ENCODE assay signal across 20 mouse cellular contexts in genomic region chr15:80206057-80206565, GRCm38 (mm10). TPM values are rescaled to one million over a fixed set of nuclear protein-coding genes. Genes with fewer than 3 reads are reported as not detected.
DNase-seq lines count a peak whose midpoint lies in the region; ATAC-seq and TF ChIP-seq lines count a peak whose summit lies in the region.
"Had no signal": no experiment of that assay in that cellular context is flagged by ENCODE, and none has a peak within 500 bp of the region (broad histone marks: within the 10 kb centered on the region; RNA-seq: fewer than 3 reads in every experiment).

No protein-coding gene starts in this region.

- H3K36me3 ChIP-seq in liver, postnatal 0 days (replicated peaks; ENCODE audit: insufficient read depth, low read length) = no peaks in the 10 kb centered on the region

- H3K27me3 ChIP-seq in liver, postnatal 0 days (ENCODE audit: insufficient read depth, low read length) = no peaks in the 10 kb centered on the region
- H3K27me3 ChIP-seq: embryonic facial prominence, embryonic 12.5 days; forebrain, embryonic 13.5 days; forebrain, embryonic 15.5 days had no signal

- no peak for TF ChIP-seq EP300 in liver, postnatal 0 days (IDR thresholded peaks at IDR 0.05; ENCODE audit: low read depth)

- no peak overlapping the region for H3K4me3 ChIP-seq in liver, postnatal 0 days (ENCODE audit: low read depth, low read length)
- H3K4me3 ChIP-seq: embryonic facial prominence, embryonic 10.5 days; embryonic facial prominence, embryonic 12.5 days; forebrain, embryonic 13.5 days; forebrain, embryonic 15.5 days had no signal

- H3K9me3 ChIP-seq in liver, postnatal 0 days (ENCODE audit: low read length) = no peaks in the 10 kb centered on the region
- H3K9me3 ChIP-seq: embryonic facial prominence, embryonic 10.5 days; embryonic facial prominence, embryonic 12.5 days; forebrain, embryonic 13.5 days; forebrain, embryonic 15.5 days had no signal

- no peak for ATAC-seq in liver, postnatal 0 days
- ATAC-seq: forebrain, embryonic 13.5 days; forebrain, embryonic 15.5 days; forebrain, postnatal 0 days had no signal

- no peak for TF ChIP-seq CTCF in liver, postnatal 0 days (IDR thresholded peaks at IDR 0.05; ENCODE audit: low read depth)

- no peaks in the 10 kb centered on the region for H3K4me1 ChIP-seq in liver, postnatal 0 days (ENCODE audit: insufficient read depth)

- DNase-seq in cerebellum, adult 9-10 months = peak; percentile 58
- DNase-seq in cerebellum, adult 11-12 months = no peak
- peak; percentile 38 to 58 for DNase-seq in cerebellum, postnatal 10 days
- DNase-seq in cerebellum, postnatal 4 days (ENCODE audit: low spot score in 2 of 2) = no peak
- peak; percentile 48 for DNase-seq in brain, adult 2 months (ENCODE audit: low read depth, low spot score)
- peak; percentile 42 for DNase-seq in cerebellum, postnatal 14 days
- no peak for DNase-seq in urinary bladder, postnatal 10 days (ENCODE audit: low spot score)
- no peak for DNase-seq in liver, postnatal 0 days
- DNase-seq: adrenal gland, adult 2 months; adrenal gland, postnatal 10 days; adrenal gland, postnatal 25 days; forebrain, postnatal 0 days had no signal

- H3K9ac ChIP-seq in liver, postnatal 0 days (replicated peaks) = no peak overlapping the region
- H3K9ac ChIP-seq: embryonic facial prominence, embryonic 12.5 days; forebrain, embryonic 13.5 days; forebrain, embryonic 15.5 days; forebrain, postnatal 0 days had no signal

- no peak overlapping the region for H3K4me2 ChIP-seq in liver, postnatal 0 days (ENCODE audit: low read depth, low read length)
- H3K4me2 ChIP-seq: embryonic facial prominence, embryonic 12.5 days; forebrain, embryonic 13.5 days; forebrain, embryonic 15.5 days had no signal

- 69% methylated on average over 3 of the region's 3 CpGs for WGBS in liver, postnatal 0 days (ENCODE audit: insufficient replicate concordance)

- H3K27ac ChIP-seq in liver, postnatal 0 days (ENCODE audit: low read depth) = no peak overlapping the region
- H3K27ac ChIP-seq: embryonic facial prominence, embryonic 10.5 days; embryonic facial prominence, embryonic 12.5 days; forebrain, embryonic 13.5 days; forebrain, embryonic 15.5 days had no signal

RNA-seq across cellular contexts. Expression of gene Mief1, which starts 27.7 kb away (rescaled TPM):
- polyA plus RNA-seq in liver, postnatal 0 days (2015; fragmentation: Nextera tagmentation; extraction: Ambion mirVana) = 8.5 and 8.6 TPM in 2 replicates

RNA-seq across cellular contexts. Expression of gene AC140267.1, which starts 29.5 kb away (rescaled TPM):
- polyA plus RNA-seq in liver, postnatal 0 days (2015; fragmentation: Nextera tagmentation; extraction: Ambion mirVana) = not detected in 2 replicates
- polyA plus RNA-seq: adrenal gland, adult 2 months; C2C12; cortical plate, adult 2 months; embryonic facial prominence, embryonic 10.5 days; embryonic facial prominence, embryonic 14.5 days; forebrain, embryonic 11.5 days; forebrain, postnatal 0 days had no signal

RNA-seq across cellular contexts. Expression of gene Mgat3, which starts 32.6 kb away (rescaled TPM):
- 0.12 and 0.14 TPM in 2 replicates for polyA plus RNA-seq in liver, postnatal 0 days (2015; fragmentation: Nextera tagmentation; extraction: Ambion mirVana)

RNA-seq across cellular contexts. Expression of gene Atf4, which starts 48.9 kb away (rescaled TPM):
- 64.3 and 65.7 TPM in 2 replicates for polyA plus RNA-seq in liver, postnatal 0 days (2015; fragmentation: Nextera tagmentation; extraction: Ambion mirVana)

RNA-seq across cellular contexts. Expression of gene Rps19bp1, which starts 58.0 kb away (rescaled TPM):
- 27.0 and 27.5 TPM in 2 replicates for polyA plus RNA-seq in liver, postnatal 0 days (2015; fragmentation: Nextera tagmentation; extraction: Ambion mirVana)

Comparison
In these comparisons a context has a peak if more than half of its experiments do, and no peak if none do; other contexts are left out.
1. DNase-seq: peak in cerebellum, adult 9-10 months (single experiment), cerebellum, postnatal 10 days (2 of 2), brain, adult 2 months (single experiment) and cerebellum, postnatal 14 days (2 of 2); none in cerebellum, adult 11-12 months (single experiment), cerebellum, postnatal 4 days (0 of 2), urinary bladder, postnatal 10 days (single experiment) and liver, postnatal 0 days (single experiment).